Mouse (Mus musculus) MEL (cell line): ENCODE results near the gene Togaram2.

Source experiments
- CHD2 ChIP-seq: IDR thresholded peaks from 2 replicates; pipeline ENCODE4 v1.6.1; 2011; ENCODE audit warnings: low read length, improper control_type of control experiment
- CTCF ChIP-seq, 3 experiments: IDR thresholded peaks in 2 of 3; conservative IDR thresholded peaks in 1 of 3; 2 replicates each; pipeline ENCODE4 v1.5.1; 2011 to 2012; ENCODE audit warnings: low read length in 3 of 3, low read depth in 2 of 3, mild to moderate bottlenecking in 2 of 3, improper control_type of control experiment in 1 of 3, inconsistent platforms in 1 of 3, mixed read lengths in 1 of 3, moderate library complexity in 1 of 3; ENCODE audit not compliant: control insufficient read depth in 1 of 3, insufficient read depth in 1 of 3, poor library complexity in 1 of 3, severe bottlenecking in 1 of 3
- EP300 ChIP-seq, 2 experiments: IDR thresholded peaks; 2 replicates each; pipeline ENCODE4 v1.6.1; 2011; ENCODE audit warnings: improper control_type of control experiment in 2 of 2, low read length in 2 of 2, low read depth in 1 of 2, mild to moderate bottlenecking in 1 of 2
- HCFC1 ChIP-seq: IDR thresholded peaks from 2 replicates; pipeline ENCODE4 v1.6.1; 2012; ENCODE audit warnings: low read depth, mild to moderate bottlenecking, inconsistent platforms, low read length, improper control_type of control experiment, moderate library complexity
- MAFK ChIP-seq: IDR thresholded peaks from 2 replicates; pipeline ENCODE4 v1.6.1; 2011; ENCODE audit warnings: low read depth, mild to moderate bottlenecking, low read length, improper control_type of control experiment, borderline replicate concordance
- NELFE ChIP-seq: IDR thresholded peaks from 2 replicates; pipeline ENCODE4 v1.6.1; 2011; ENCODE audit warnings: low read depth, low read length, improper control_type of control experiment
- POLR2A ChIP-seq, 2 experiments: IDR thresholded peaks; 2 replicates each; pipeline ENCODE4 v1.6.1; 2011 to 2012; ENCODE audit warnings: low read length in 2 of 2, mild to moderate bottlenecking in 2 of 2, control low read depth in 1 of 2, improper control_type of control experiment in 1 of 2, low read depth in 1 of 2, moderate library complexity in 1 of 2; ENCODE audit not compliant: control insufficient read depth in 1 of 2, insufficient read depth in 1 of 2, poor library complexity in 1 of 2
- POLR2AphosphoS2 ChIP-seq: IDR thresholded peaks from 2 replicates; pipeline ENCODE4 v1.6.1; 2011; ENCODE audit warnings: low read length, improper control_type of control experiment
- RCOR1 ChIP-seq: IDR thresholded peaks from 2 replicates; pipeline ENCODE4 v1.6.1; 2012; ENCODE audit warnings: low read depth, mild to moderate bottlenecking, inconsistent platforms, low read length, improper control_type of control experiment
- SIN3A ChIP-seq: IDR thresholded peaks from 2 replicates; pipeline ENCODE4 v1.6.1; 2012; ENCODE audit warnings: low read length, improper control_type of control experiment, inconsistent platforms
- UBTF ChIP-seq: IDR thresholded peaks from 2 replicates; pipeline ENCODE4 v1.6.1; 2012; ENCODE audit warnings: low read depth, mild to moderate bottlenecking, inconsistent platforms, low read length, improper control_type of control experiment, moderate library complexity, borderline replicate concordance; ENCODE audit not compliant: insufficient read depth
- ZC3H11A ChIP-seq: IDR thresholded peaks from 2 replicates; pipeline ENCODE4 v1.6.1; 2012; ENCODE audit warnings: low read depth, mild to moderate bottlenecking, inconsistent platforms, low read length, improper control_type of control experiment

DNA sequence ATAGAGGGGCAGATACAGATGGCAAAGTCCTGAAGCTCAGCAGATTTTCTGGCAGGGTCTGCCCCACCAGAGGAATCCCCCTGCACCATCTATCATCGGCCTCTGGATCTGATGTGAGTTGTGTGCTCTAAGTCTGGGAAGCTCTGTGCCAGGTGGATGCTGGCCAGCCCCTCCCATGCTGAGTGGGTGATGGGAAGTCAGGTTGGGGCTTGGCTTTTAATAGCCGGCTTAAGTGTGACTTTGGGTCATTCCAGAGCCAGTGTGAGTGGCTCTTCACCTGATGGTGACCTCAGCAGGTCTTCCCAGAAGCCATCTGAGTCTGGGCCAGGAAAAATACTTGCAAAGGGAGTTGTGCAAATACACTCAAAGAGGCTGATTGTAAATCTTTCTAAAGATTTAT is 57.6 kb downstream of the Togaram2 start:
- TF ChIP-seq POLR2A (IDR thresholded peaks at IDR 0.05; ENCODE audit: control insufficient read depth in 1 of 2, insufficient read depth in 1 of 2, low read depth in 1 of 2, low read length in 2 of 2, poor library complexity in 1 of 2): no peak
- no peak for TF ChIP-seq ZC3H11A
- no peak for TF ChIP-seq CTCF (IDR thresholded peaks at IDR 0.05 in 2 of 3, conservative IDR thresholded peaks at IDR 0.05 in 1 of 3; ENCODE audit: control insufficient read depth in 1 of 3, insufficient read depth in 1 of 3, low read depth in 2 of 3, low read length in 3 of 3, poor library complexity in 1 of 3, severe bottlenecking in 1 of 3)
- no peak for TF ChIP-seq HCFC1
- TF ChIP-seq EP300 (IDR thresholded peaks at IDR 0.05; ENCODE audit: low read depth in 1 of 2, low read length in 2 of 2): no peak
- no peak for TF ChIP-seq RCOR1
- TF ChIP-seq CHD2: no peak
- no peak for TF ChIP-seq POLR2AphosphoS2
- no peak for TF ChIP-seq UBTF
- no peak for TF ChIP-seq MAFK
- no peak for TF ChIP-seq SIN3A
- TF ChIP-seq NELFE: no peak
